Mouse (Mus musculus) bone marrow macrophage, adult 2 months (primary cell): ENCODE measurements around the gene Acp6. TPM values are rescaled to one million over a fixed set of nuclear protein-coding genes. Genes with fewer than 3 reads are reported as not detected.

Experiments used
- H3K27ac ChIP-seq: 2 replicates; pipeline ENCODE4 v1.5.1; 2012; ENCODE audit warnings: low read depth, low read length; ENCODE audit not compliant: insufficient read depth
- H3K4me1 ChIP-seq: 2 replicates; pipeline ENCODE4 v1.6.1; 2012; ENCODE audit warnings: low read length; ENCODE audit not compliant: control insufficient read depth, insufficient read depth
- H3K4me3 ChIP-seq: 2 replicates; pipeline ENCODE4 v1.5.1; 2012; ENCODE audit warnings: mild to moderate bottlenecking, low read length, moderate library complexity; ENCODE audit not compliant: insufficient read depth
- CTCF ChIP-seq: IDR thresholded peaks from 2 replicates; pipeline ENCODE4 v1.5.1; 2012; ENCODE audit warnings: low read depth, mild to moderate bottlenecking, low read length, moderate library complexity
- POLR2A ChIP-seq: IDR thresholded peaks from 2 replicates; pipeline ENCODE4 v1.6.1; 2012; ENCODE audit warnings: mild to moderate bottlenecking, low read depth, low read length, borderline replicate concordance
- polyA plus RNA-seq: library from polyadenylated mRNA; stranded (reverse); fragments of >200 nt; gene quantifications from 2 replicates; pipeline ENCODE4 v1.2.4, GENCODE M21; 2012; ENCODE audit not compliant: missing spikeins, insufficient read depth, insufficient read length

The Acp6 gene
- polyA plus RNA-seq, 1 experiment, result 36.1 TPM

DNA sequence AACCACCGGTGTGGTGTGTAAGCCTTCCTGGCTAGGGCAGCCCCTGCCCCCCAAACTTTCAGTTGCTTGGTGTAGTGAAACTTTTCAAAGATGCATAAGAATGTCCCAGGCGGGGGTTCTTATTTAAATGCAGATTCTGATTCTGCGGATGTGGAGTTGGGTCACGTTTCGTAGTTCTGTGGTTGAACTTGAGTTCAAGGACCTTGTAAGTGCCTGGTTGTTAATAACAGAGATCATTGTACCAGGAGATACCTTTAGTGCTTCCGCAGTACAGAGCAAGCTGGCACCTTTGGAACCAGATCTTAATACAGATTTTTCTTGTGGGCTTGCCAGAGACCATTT is 903 bp downstream of the Acp6 start:
- H3K27ac ChIP-seq, result peak overlapping the region; percentile 61
- TF ChIP-seq CTCF, result no peak
- no peak for TF ChIP-seq POLR2A

DNA sequence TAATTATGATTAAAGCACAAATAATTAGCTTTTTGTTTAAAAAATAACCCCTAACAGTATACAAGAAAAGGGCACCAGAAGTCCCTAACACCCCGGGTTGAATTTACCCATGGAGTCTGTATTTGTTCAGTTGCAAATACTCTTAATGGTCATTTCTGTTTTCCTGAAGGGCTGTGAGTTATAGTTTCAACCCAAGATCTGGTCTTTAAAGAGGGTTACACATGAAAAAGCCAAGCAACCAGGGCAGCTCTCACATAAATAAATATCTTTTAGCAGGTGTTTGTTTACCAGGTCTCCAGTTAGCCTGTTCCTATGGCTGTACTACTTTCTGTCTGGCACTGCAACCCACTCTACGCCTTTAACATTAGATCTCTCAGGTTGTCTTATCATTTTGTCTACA is 1.4 kb downstream of the Acp6 start:
- TF ChIP-seq POLR2A (no peak), CTCF (no peak)
- peak overlapping the region; percentile 92; the same call in 1 of the 2 replicates for H3K4me3 ChIP-seq

More for the DNA sequence above, 903 bp downstream of the Acp6 start:
- Histone ChIP-seq H3K4me3 (peak overlapping the region; percentile 92), H3K4me1 (peaks cover 13% of the 10 kb centered on the region)

GRCm38 (mm10) chr3:97160908-97161307 is 2.3 kb downstream of the Acp6 start:
- TF ChIP-seq CTCF, result no peak
- no peak for TF ChIP-seq POLR2A
- no peak overlapping the region for H3K27ac ChIP-seq
- no peak overlapping the region for H3K4me3 ChIP-seq
- H3K4me1 ChIP-seq, result peaks cover 13% of the 10 kb centered on the region

More for the DNA sequence above, 1.4 kb downstream of the Acp6 start:
- Histone ChIP-seq H3K4me1 (peaks cover 13% of the 10 kb centered on the region), H3K27ac (no peak overlapping the region)

DNA sequence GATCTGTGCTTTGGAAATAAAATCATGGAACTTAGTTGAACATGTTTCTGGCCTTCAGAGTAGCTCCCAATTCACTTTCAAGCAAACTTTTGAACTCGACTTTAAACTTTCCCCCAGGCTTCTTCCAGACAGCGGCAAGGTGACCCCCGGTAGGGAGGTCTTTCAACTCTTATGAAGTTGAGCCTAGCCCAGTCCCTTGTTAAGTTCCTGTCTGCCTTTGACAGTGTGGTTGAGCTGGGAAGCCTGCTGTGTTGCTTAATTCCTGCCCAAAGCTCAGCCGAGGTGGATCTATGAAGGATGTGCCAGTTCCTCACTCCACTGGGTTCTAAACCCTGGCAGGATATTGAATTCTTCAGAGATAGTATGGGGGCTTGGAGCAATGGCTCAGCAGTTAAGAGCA is 3.2 kb downstream of the Acp6 start:
- H3K4me1 ChIP-seq, result peaks cover 13% of the 10 kb centered on the region
- H3K4me3 ChIP-seq, result no peak overlapping the region
- TF ChIP-seq POLR2A, result no peak
- no peak for TF ChIP-seq CTCF
- no peak overlapping the region for H3K27ac ChIP-seq

GRCm38 (mm10) chr3:97164477-97164876 is 5.9 kb downstream of the Acp6 start:
- H3K4me3 ChIP-seq, result no peak overlapping the region

DNA sequence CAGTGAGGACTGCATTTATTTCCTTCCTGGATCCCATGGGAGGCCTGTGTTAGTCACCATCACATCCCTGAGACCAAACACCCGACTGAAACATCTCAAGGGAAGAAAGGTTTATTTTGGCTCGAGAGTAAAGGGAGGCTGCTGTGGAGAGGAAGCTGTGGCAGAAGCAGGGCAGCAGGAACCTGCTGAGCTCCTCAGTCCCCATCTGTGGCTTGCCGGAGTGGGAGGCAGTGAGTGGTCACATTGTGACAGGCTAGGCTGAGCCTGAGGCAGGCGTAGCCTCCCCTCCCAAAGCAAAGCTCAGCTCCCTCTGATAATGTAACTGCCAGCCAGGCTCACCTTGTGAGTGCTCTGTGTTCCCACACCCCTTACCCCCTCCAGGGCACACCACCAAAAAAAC is 8.5 kb downstream of the Acp6 start:
- no peaks in the 10 kb centered on the region; the same call in 1 of the 2 replicates for H3K4me1 ChIP-seq
- TF ChIP-seq POLR2A (no peak), CTCF (no peak)

More at GRCm38 (mm10) chr3:97164477-97164876, 5.9 kb downstream of the Acp6 start:
- TF ChIP-seq CTCF (no peak), POLR2A (no peak)
- Histone ChIP-seq H3K4me1 (peaks cover 13% of the 10 kb centered on the region), H3K27ac (no peak overlapping the region)

GRCm38 (mm10) chr3:97171531-97171930 is 13.0 kb downstream of the Acp6 start:
- no peaks in the 10 kb centered on the region for H3K4me1 ChIP-seq
- no peak for TF ChIP-seq CTCF
- no peak for TF ChIP-seq POLR2A
- H3K27ac ChIP-seq, result no peak overlapping the region
- H3K4me3 ChIP-seq, result no peak overlapping the region

More for the DNA sequence above, 8.5 kb downstream of the Acp6 start:
- no peak overlapping the region for H3K4me3 ChIP-seq
- no peak overlapping the region for H3K27ac ChIP-seq

GRCm38 (mm10) chr3:97172231-97172630 is 13.7 kb downstream of the Acp6 start:
- TF ChIP-seq POLR2A (no peak), CTCF (no peak)
- H3K27ac ChIP-seq, result no peak overlapping the region
- no peak overlapping the region for H3K4me3 ChIP-seq
- no peaks in the 10 kb centered on the region for H3K4me1 ChIP-seq

GRCm38 (mm10) chr3:97172632-97173031 is 14.1 kb downstream of the Acp6 start:
- H3K4me1 ChIP-seq, result no peaks in the 10 kb centered on the region
- no peak overlapping the region for H3K4me3 ChIP-seq
- TF ChIP-seq POLR2A, result no peak
- no peak for TF ChIP-seq CTCF
- no peak overlapping the region for H3K27ac ChIP-seq

GRCm38 (mm10) chr3:97178885-97179284 is 20.3 kb downstream of the Acp6 start:
- H3K27ac ChIP-seq, result no peak overlapping the region
- TF ChIP-seq POLR2A (no peak), CTCF (no peak)
- no peaks in the 10 kb centered on the region for H3K4me1 ChIP-seq
- no peak overlapping the region for H3K4me3 ChIP-seq

- Histone ChIP-seq H3K4me3 (no peak overlapping the region), H3K4me1 (no peaks in the 10 kb centered on the region), H3K27ac (no peak overlapping the region)
- no peak for TF ChIP-seq CTCF
Measured at GRCm38 (mm10) chr3:97180527-97180926, 21.9 kb downstream of the Acp6 start.
